Mouse (Mus musculus): Measurements from ENCODE around the gene Bcan.

DNA sequence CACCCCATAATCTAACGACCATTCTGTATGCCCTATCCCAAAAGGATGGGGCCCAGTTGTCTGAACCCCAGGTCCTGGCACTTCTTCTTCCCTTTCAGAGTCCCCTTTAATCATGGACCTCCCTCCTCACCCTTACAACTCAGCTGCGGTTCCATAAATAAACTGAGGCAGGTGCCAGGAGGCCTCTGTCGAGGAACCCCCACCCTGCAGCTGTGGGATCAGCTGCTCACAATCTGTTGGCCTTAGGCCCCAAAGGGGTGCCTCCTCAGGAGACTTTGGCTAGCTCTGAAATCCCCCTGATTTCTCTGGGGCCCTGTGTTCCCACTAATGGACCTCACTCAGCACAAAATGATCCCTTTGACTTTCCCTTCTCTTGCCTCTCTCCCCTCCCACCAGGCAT lies 15.9 kb downstream of the Bcan start:
- TF ChIP-seq EP300 (optimal IDR thresholded peaks at IDR 0.05) = no peak
- TF ChIP-seq CTCF (IDR thresholded peaks at IDR 0.05; ENCODE audit: low read depth) = no peak
